Mouse (Mus musculus): ENCODE results near the gene Higd1b.
A peak's percentile ranks its signal among the peaks of the same experiment; 100 is the strongest.

Higd1b gene

GRCm38 (mm10) chr11:102835549-102835948 is at the start of gene Higd1b:
Gene Higd1b, plus strand, starts transcription at chr11:102835849.
- DNase-seq, result no peak

DNA sequence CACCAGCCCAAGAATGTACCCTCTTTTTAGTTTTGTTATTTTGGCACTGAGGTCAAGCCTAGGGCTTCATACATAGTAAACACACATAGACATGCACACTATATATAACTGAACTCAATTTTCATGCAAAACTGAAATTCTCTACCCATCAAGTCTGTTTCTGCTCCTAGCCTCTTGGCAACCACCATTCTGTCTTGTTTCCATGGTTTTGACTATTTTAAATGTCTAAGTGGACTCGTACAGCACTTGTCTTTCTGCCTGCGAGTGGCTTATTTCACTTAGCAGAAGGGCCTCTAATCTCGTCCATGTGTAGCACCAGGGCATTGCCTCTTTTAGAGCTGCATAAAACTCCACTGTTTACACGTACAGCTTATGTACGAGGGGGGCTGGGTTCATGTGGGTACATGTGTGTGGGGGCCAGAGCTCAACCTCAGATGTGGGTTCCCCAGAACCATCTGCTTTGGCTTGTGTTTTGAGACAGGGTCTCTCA is 47.9 kb upstream of the Higd1b start:
- DNase-seq, result no peak

DNA sequence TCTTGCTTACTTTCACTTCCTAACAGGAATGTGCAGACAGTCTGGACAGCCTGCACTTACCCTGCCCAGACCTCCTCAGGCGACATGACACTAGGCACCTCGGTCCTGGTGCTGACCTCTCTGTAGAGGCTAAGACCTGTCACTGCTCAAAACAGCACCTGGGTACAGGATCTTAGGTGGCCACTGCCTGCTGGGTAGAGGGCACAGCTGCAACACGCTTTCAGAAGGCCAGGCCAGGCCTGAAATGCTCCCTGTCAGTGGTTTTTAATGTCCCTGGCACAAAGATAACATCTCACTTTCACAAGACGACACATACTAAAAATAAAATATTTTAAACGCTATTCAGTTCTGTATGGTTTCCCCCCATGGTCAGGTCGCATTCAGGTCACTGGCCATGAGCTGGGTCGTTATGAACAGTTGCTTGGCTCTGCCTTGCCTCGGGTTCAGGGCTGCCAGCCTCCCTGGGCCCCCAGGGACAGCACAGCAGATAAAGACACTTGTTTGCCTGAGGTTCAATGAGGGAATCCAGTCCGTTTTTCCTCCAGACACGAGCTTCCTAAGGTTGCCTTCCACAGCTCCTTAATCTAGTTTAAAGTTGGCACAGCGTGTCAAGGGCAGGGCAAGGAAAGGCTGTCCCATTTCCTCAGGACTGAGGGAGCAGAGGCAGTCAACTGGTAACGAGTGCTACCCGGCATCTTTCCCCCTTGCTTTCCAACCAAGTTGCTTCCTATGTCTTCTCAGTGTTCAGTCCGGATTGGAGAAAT is 43.8 kb upstream of the Higd1b start:
- DNase-seq, result no peak

- no peak for DNase-seq
Measured at GRCm38 (mm10) chr11:102794157-102794556, 41.5 kb upstream of the Higd1b start.

- DNase-seq, result no peak
Measured at GRCm38 (mm10) chr11:102803453-102803852, 32.2 kb upstream of the Higd1b start.

- no peak for DNase-seq
Measured at GRCm38 (mm10) chr11:102808246-102808645, 27.4 kb upstream of the Higd1b start.

DNA sequence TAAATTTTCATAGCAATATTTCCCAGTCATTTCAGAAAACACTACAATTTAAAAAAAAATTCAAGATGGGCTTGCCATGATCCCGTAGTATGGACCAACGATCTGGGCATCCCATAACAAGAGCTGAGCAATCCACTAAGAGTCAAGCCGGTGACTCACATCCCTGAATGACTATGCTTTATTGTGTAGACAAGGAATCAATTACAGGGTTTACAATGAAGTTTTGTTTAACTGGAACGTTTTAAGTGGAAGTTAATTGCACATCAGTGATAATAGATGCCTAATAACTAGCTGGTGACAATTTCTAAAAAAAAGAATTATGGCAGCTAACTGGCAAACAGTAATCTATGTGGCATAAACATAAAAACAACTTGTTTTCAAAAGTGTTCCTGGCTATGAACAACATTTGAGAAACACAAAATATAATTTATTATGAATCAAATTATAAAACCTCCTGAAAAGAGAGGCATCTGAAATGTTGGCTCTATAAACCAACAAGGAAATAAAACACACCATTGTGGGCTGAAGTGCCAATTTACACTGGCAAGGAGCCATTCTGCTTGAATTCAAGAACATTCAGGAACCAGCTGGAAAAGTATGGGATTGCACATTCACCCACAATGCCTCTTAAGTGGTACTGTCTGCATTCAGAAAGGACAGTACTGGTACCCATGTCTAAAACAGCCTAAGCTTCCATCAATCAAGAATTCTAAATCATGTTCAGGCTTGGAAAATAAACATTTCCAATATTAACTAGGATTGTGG is 24.7 kb upstream of the Higd1b start:
- no peak for DNase-seq

GRCm38 (mm10) chr11:102814881-102815280 is 20.8 kb upstream of the Higd1b start:
- no peak for DNase-seq

DNA sequence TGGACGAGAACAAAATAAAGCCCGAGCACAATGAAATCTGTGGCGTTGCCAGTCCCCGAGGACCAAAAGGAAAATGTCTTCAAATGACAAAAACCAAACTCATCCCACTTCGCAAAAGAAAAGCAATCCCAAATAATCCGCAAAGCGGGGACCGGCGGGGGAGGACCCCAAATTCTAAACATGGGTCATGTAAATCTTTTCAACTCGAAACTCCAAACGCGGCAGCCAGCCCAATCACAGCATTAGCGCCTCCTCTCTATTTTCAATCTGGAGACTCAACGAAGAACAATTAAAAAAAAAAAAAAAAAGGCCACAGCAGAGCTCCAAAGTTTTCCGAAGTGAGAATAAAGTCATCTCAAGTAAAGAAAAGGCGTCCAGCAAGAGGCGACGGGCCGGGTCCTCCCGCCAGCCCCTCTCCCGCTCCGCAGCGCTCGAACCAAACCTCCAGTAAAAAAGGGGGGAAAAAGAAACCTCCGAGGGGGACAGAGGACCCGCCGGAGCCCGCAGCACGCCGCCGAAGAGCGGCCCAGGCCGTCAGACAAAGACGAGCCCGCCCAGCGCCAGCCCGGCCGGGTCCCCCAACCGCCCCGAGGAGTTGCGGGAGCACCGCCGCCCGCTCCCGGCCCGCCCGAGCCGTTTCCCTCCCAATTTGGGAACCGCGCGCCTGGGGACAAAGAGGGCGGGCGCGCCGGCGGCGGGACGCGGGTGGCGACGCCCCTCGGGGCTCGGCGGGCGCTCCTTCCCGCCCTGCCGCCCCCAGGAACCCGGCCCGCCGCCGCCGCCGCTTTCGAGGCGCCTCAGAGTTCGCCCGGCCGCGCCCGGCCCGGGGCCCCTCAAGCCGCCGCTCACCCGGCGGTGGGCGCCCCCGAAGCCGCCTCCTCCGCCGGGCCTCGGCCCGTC is 17.3 kb upstream of the Higd1b start:
- no peak for DNase-seq

DNA sequence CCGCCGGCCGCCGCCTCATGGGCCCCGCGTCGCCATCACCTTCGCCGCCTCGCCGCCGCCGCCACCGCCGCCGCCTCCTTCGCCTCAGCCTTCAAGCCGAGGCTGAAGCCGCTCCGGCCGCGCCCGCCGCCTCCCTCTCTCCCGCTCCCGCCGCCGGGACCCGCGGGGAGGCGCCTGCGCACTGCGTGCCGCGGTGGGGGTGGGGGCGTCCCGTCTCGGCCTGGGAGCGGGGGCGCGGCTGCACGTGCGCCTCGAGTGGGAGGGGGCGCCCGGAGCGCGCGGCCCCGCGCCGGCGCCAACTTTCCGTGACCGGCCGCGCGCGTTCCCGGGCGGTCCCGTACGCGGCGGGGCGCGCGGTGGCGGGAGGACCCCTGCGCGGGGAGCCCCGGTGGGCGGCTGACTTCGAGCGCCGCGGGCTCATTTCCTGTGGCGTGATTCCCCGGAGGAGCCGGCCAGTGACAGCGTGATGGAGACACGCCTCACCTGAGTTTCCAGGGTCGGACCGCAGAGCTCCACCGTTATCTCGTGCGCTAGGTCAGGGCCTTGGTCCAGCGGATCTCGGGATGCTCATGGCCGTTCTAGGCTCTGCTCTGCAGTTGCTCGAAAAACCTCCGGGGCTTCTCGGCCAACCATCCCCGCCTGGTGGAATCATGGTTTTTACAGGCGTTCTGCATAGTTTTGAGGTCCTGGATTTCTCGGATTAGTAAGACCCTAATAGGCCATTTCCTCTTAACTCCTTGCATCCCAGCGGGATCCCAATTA is 16.4 kb upstream of the Higd1b start, which contains the start of gene Gjc1:
Gene Gjc1, minus strand, starts transcription at position 680 of the 762 bp plus-strand sequence.
- peak; percentile 26 for DNase-seq

- DNase-seq, result no peak
Measured at GRCm38 (mm10) chr11:102819783-102820385, 15.8 kb upstream of the Higd1b start.

DNA sequence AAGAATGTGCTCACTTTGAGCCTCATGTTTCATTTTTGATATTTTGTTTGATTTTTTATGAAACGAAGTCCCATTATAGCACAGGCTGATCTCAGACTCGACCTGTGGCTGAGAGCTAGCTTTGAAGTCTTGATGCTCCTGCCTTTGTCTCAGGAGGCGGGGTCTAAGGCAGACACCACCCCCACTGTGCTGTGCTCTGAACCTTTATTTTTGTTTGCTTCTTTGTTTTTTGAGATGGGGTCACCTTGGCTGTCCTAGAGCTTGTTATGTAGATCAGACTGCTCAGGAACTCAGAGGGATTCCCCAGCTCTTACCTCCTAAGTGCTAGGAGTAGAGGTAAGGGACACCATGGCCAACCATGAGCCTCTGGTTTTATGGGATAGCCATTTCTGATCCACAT is 15.2 kb upstream of the Higd1b start:
- DNase-seq, result no peak

- DNase-seq, result no peak
Measured at GRCm38 (mm10) chr11:102821231-102821630, 14.4 kb upstream of the Higd1b start.

- no peak for DNase-seq
Measured at GRCm38 (mm10) chr11:102826476-102826875, 9.2 kb upstream of the Higd1b start.

DNA sequence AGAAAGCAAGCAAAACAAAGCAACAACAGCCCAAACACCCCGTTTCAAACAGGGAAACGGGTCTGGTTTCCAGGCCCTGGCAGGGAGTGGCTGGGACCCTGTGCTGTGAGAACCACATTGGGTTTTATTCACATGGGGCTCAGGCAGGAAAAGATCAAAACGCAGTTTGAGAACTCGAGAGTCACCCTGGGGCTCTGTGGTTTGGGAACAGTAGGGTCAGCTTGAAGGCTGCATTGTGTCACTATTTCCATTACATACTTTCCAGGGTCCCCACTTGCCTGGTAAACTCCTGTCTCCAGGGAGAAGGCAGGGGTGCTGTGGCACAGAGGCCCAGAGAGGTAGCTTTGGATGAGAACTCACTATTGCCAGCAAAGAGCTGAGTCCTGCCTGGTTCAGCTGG is 8.6 kb upstream of the Higd1b start:
- DNase-seq, result no peak

DNA sequence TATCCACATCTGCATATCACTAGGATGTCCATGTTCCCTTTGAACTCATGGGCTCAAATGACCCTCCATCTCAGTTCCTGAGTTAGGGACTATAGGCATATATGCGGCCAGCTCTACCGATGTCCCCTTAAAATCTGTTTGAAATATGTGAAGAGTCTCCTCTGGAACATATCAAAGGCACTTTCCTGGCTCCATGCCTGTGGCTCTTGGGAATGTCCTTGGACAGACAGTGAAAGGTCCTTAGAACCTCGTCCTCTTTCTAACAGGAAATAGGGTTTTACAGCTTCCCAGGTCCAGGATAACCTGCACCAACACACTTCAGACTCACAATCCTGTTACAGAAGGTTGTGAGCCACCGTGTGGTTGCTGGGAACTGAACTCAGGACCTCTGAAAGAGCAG is 5.4 kb upstream of the Higd1b start:
- DNase-seq, result no peak

- no peak for DNase-seq
Measured at GRCm38 (mm10) chr11:102832700-102833297, 2.9 kb upstream of the Higd1b start.

DNA sequence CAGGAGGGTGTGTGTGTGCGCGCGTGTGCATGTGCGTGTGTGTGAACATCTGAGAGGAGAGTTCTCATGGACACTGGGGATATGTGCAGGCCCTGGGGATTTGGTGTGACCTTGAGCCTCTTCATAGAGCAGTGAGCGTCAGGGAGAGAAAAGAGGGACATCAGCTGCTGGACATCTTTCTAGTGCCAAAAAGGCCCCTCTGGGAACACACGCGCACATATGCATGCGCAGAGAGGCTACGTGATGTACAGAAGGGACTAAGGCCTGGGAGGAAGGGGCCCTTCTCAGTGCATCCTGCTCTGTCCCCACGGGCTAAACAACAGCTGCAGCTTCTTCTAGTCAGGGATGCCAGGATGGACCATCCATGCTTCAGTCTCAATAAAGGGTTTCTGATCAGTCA is 1.4 kb upstream of the Higd1b start:
- no peak for DNase-seq

GRCm38 (mm10) chr11:102836146-102836545 is 497 bp downstream of the Higd1b start:
- DNase-seq, result no peak

DNA sequence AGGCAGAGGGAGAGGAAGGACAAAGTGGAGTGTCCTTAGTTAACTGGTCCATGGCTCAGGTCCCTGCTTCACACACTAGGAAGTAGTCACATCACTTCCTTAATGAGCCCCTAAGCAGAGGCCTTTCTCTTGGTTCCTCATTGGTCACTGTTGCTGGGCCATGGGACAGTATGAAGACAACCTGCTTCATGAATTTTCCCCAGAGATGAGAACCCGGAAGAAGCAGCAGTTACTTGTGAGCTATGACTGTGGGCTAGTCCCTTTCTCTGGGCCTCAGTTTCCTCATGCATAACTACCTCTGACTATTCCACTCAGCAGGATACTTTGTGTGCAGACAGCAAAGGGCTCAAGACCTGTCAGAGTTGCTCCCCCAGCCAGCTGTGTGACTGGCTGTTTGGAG is 1.7 kb downstream of the Higd1b start:
- no peak for DNase-seq

GRCm38 (mm10) chr11:102838126-102838525 is 2.5 kb downstream of the Higd1b start:
- peak; percentile 18 for DNase-seq
